Mouse (Mus musculus) NIH3T3 (cell line): ENCODE data around the gene Urgcp.

ENCODE experiments used
- DNase-seq: peaks from one replicate; pipeline ENCODE4 v3.0.0-alpha.2; 2012; ENCODE audit warnings: low read depth

The Urgcp gene

GRCm38 (mm10) chr11:5715179-5715578 is 47.0 kb downstream of the Urgcp start:
- no peak for DNase-seq

- peak; percentile 96 for DNase-seq
These were observed 54.4 kb downstream of the Urgcp start for GRCm38 (mm10) chr11:5707530-5708353.

- DNase-seq, result peak; percentile 14
These were observed 55.2 kb downstream of the Urgcp start for GRCm38 (mm10) chr11:5706874-5707529.

- no peak for DNase-seq
These were observed 56.2 kb downstream of the Urgcp start for GRCm38 (mm10) chr11:5705972-5706371.

GRCm38 (mm10) chr11:5703341-5703740 is 58.8 kb downstream of the Urgcp start:
- DNase-seq, result no peak

- no peak for DNase-seq
These were observed 59.2 kb downstream of the Urgcp start for GRCm38 (mm10) chr11:5702957-5703332.

GRCm38 (mm10) chr11:5702271-5702956 is 59.8 kb downstream of the Urgcp start:
- no peak for DNase-seq

GRCm38 (mm10) chr11:5701821-5702220 is 60.4 kb downstream of the Urgcp start:
- no peak for DNase-seq

GRCm38 (mm10) chr11:5701300-5701699 is 60.9 kb downstream of the Urgcp start:
- DNase-seq, result no peak

GRCm38 (mm10) chr11:5700808-5701207 is 61.4 kb downstream of the Urgcp start:
- no peak for DNase-seq

- DNase-seq, result peak; percentile 77
These were observed 70.4 kb downstream of the Urgcp start for GRCm38 (mm10) chr11:5691775-5692174.

- no peak for DNase-seq
These were observed 77.9 kb downstream of the Urgcp start for GRCm38 (mm10) chr11:5684283-5684682.

GRCm38 (mm10) chr11:5682541-5682940 is 79.6 kb downstream of the Urgcp start:
- DNase-seq, result no peak
